Mouse (Mus musculus): ENCODE data around the gene Coro1a. TPM values are rescaled to one million over a fixed set of nuclear protein-coding genes. Genes with fewer than 3 reads are reported as not detected.

Gene Coro1a
- total and polyA plus RNA-seq, 3 experiments: 203 to 349 (median 312) TPM

DNA sequence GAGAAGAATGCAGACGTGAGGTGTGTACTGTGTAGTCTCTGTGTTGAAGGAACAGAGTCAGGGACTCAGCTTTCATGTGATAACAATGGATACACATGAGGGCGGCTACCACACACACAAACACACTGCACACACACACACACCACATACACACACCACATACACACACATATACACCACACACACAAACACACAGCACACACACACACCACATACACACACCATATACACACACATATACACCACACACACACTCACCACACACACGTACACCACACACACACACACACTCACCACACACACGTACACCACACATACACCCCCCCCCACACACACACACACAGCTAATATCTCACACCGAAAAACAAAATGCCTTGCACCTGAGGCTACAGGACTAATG lies 33.9 kb upstream of the Coro1a start:
- peaks cover 11 to 13% of the 10 kb centered on the region in 2 experiments for H3K4me1 ChIP-seq (ENCODE audit: control insufficient read depth in 1 of 2, insufficient read depth in 2 of 2)
- DNase-seq (ENCODE audit: extremely low read depth): no peak
- no peak overlapping the region for H3K4me2 ChIP-seq (ENCODE audit: insufficient read depth, low read depth, poor library complexity, severe bottlenecking)
- no peaks in the 10 kb centered on the region for H3K27me3 ChIP-seq (replicated peaks)
- no peaks in the 10 kb centered on the region for H3K36me3 ChIP-seq (replicated peaks in 1 of 2; ENCODE audit: control insufficient read depth in 1 of 2, insufficient read depth in 1 of 2, low read length in 1 of 2)
- H3K79me2 ChIP-seq (replicated peaks; ENCODE audit: control insufficient read depth, extremely low read depth, insufficient read depth, poor library complexity, severe bottlenecking): no peaks in the 10 kb centered on the region
- H3K9ac ChIP-seq (ENCODE audit: insufficient read depth, low read depth): no peak overlapping the region
- in situ Hi-C loops (cut with MboI; ENCODE audit: low pct_ligation_motif_present, low pct_unique_long_range_greater_than_20kb, low sequenced_read_pairs): no loop called here
- H3K4me3 ChIP-seq (replicated peaks in 1 of 3; ENCODE audit: low read depth in 2 of 3, low read length in 2 of 3, poor library complexity in 1 of 3): no peak overlapping the region
- TF ChIP-seq RCOR1 (conservative IDR thresholded peaks at IDR 0.05; ENCODE audit: low read depth, low read length) (no peak), CTCF (conservative IDR thresholded peaks at IDR 0.05 in 1 of 2, IDR thresholded peaks at IDR 0.05 in 1 of 2; ENCODE audit: low read depth in 2 of 2, low read length in 2 of 2) (no peak), ZC3H11A (IDR thresholded peaks at IDR 0.05; ENCODE audit: low read depth, low read length) (no peak), GABPA (IDR thresholded peaks at IDR 0.05; ENCODE audit: insufficient replicate concordance, low read depth, low read length) (no peak), MYC (IDR thresholded peaks at IDR 0.05; ENCODE audit: low read depth, low read length) (no peak), USF1 (IDR thresholded peaks at IDR 0.05; ENCODE audit: low read depth, low read length) (no peak), JUN (IDR thresholded peaks at IDR 0.05; ENCODE audit: insufficient read depth, low read depth, low read length) (no peak), HCFC1 (IDR thresholded peaks at IDR 0.05; ENCODE audit: low read depth, low read length) (no peak)
- H3K9me3 ChIP-seq (replicated peaks; ENCODE audit: low read length): no peaks in the 10 kb centered on the region
- H3K27ac ChIP-seq (ENCODE audit: insufficient read depth, low read depth): no peak overlapping the region
- dilution Hi-C loops (cut with MboI; ENCODE audit: extremely low pct_ligation_motif_present, extremely low pct_unique_long_range_greater_than_20kb, low sequenced_read_pairs): no loop called here

DNA sequence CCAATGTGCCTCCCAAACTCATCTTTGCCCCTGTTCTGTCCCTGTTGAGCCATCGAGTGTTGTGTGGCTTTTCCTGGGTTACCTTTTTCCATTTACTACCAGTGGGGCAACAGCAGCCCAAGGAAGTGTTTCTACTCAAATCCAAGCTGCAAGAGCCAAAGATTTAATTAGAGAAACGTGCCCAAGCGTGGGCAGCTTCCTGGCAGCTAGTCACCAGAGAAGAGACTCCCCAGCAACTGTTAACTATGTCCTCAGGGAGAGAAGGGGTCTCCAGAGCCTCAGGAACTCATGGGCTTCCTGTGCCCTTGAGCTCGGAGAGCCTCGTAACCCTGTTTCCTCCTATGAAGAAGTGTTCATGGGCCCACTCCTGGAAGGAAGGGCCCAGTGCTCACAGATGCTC lies 33.4 kb upstream of the Coro1a start:
- in situ Hi-C loops (cut with MboI; ENCODE audit: low pct_ligation_motif_present, low pct_unique_long_range_greater_than_20kb, low sequenced_read_pairs): no loop called here

GRCm38 (mm10) chr7:126740132-126740735 lies 32.6 kb upstream of the Coro1a start:
- H3K9ac ChIP-seq (ENCODE audit: insufficient read depth, low read depth): no peak overlapping the region
- H3K9me3 ChIP-seq (replicated peaks; ENCODE audit: low read length): no peaks in the 10 kb centered on the region
- in situ Hi-C loops (cut with MboI; ENCODE audit: low pct_ligation_motif_present, low pct_unique_long_range_greater_than_20kb, low sequenced_read_pairs): no loop called here
- H3K27me3 ChIP-seq (replicated peaks): no peaks in the 10 kb centered on the region
- H3K4me3 ChIP-seq (replicated peaks in 1 of 3; ENCODE audit: low read depth in 2 of 3, low read length in 2 of 3, poor library complexity in 1 of 3): no peak overlapping the region
- no peaks in the 10 kb centered on the region for H3K79me2 ChIP-seq (replicated peaks; ENCODE audit: control insufficient read depth, extremely low read depth, insufficient read depth, poor library complexity, severe bottlenecking)
- no peak overlapping the region for H3K27ac ChIP-seq (ENCODE audit: insufficient read depth, low read depth)
- no peak overlapping the region for H3K4me2 ChIP-seq (ENCODE audit: insufficient read depth, low read depth, poor library complexity, severe bottlenecking)
- no peaks in the 10 kb centered on the region for H3K36me3 ChIP-seq (replicated peaks in 1 of 2; ENCODE audit: control insufficient read depth in 1 of 2, insufficient read depth in 1 of 2, low read length in 1 of 2)
- dilution Hi-C loops (cut with MboI; ENCODE audit: extremely low pct_ligation_motif_present, extremely low pct_unique_long_range_greater_than_20kb, low sequenced_read_pairs): no loop called here
- no peak for TF ChIP-seq POLR2AphosphoS2 (IDR thresholded peaks at IDR 0.05; ENCODE audit: low read depth, low read length)
- TF ChIP-seq POLR2A (IDR thresholded peaks at IDR 0.05; ENCODE audit: low read depth, low read length): no peak
- no peak for TF ChIP-seq ZKSCAN1 (IDR thresholded peaks at IDR 0.05; ENCODE audit: borderline replicate concordance, low read depth, low read length)
- TF ChIP-seq NRF1 (IDR thresholded peaks at IDR 0.05; ENCODE audit: low read depth, low read length): no peak
- no peak for TF ChIP-seq KAT2A (IDR thresholded peaks at IDR 0.05; ENCODE audit: insufficient replicate concordance, low read length)
- no peak for TF ChIP-seq TBP (conservative IDR thresholded peaks at IDR 0.05; ENCODE audit: low read depth, low read length)
- H3K4me1 ChIP-seq (ENCODE audit: control insufficient read depth in 1 of 2, insufficient read depth in 2 of 2): peaks cover 4 to 7% of the 10 kb centered on the region in 2 experiments; a peak in 1 of 4 replicates
- no peak for DNase-seq (ENCODE audit: extremely low read depth)

More for the DNA sequence above, 33.4 kb upstream of the Coro1a start:
- Histone ChIP-seq H3K4me1 (ENCODE audit: control insufficient read depth in 1 of 2, insufficient read depth in 2 of 2) (peaks cover 8 to 9% of the 10 kb centered on the region in 2 experiments), H3K36me3 (replicated peaks in 1 of 2; ENCODE audit: control insufficient read depth in 1 of 2, insufficient read depth in 1 of 2, low read length in 1 of 2) (no peaks in the 10 kb centered on the region), H3K27ac (ENCODE audit: insufficient read depth, low read depth) (no peak overlapping the region), H3K4me2 (ENCODE audit: insufficient read depth, low read depth, poor library complexity, severe bottlenecking) (no peak overlapping the region), H3K9ac (ENCODE audit: insufficient read depth, low read depth) (no peak overlapping the region), H3K9me3 (replicated peaks; ENCODE audit: low read length) (no peaks in the 10 kb centered on the region), H3K4me3 (replicated peaks in 1 of 3; ENCODE audit: low read depth in 2 of 3, low read length in 2 of 3, poor library complexity in 1 of 3) (no peak overlapping the region), H3K79me2 (replicated peaks; ENCODE audit: control insufficient read depth, extremely low read depth, insufficient read depth, poor library complexity, severe bottlenecking) (no peaks in the 10 kb centered on the region), H3K27me3 (replicated peaks) (no peaks in the 10 kb centered on the region)
- TF ChIP-seq UBTF (IDR thresholded peaks at IDR 0.05; ENCODE audit: low read depth, low read length): no peak
- no peak for TF ChIP-seq NRF1 (IDR thresholded peaks at IDR 0.05; ENCODE audit: low read depth, low read length)
- no peak for TF ChIP-seq CHD2 (IDR thresholded peaks at IDR 0.05; ENCODE audit: low read length)
- no peak for TF ChIP-seq MAX (IDR thresholded peaks at IDR 0.05; ENCODE audit: low read length)
- TF ChIP-seq ZNF384 (IDR thresholded peaks at IDR 0.05; ENCODE audit: low read depth, low read length): no peak
- TF ChIP-seq MYC (IDR thresholded peaks at IDR 0.05; ENCODE audit: low read depth, low read length): no peak
- no peak for TF ChIP-seq ZC3H11A (IDR thresholded peaks at IDR 0.05; ENCODE audit: low read depth, low read length)
- dilution Hi-C loops (cut with MboI; ENCODE audit: extremely low pct_ligation_motif_present, extremely low pct_unique_long_range_greater_than_20kb, low sequenced_read_pairs): no loop called here
- no peak for DNase-seq (ENCODE audit: extremely low read depth)
